Mouse (Mus musculus): Measurements from ENCODE around the gene Btbd18. TPM values are rescaled to one million over a fixed set of nuclear protein-coding genes. Genes with fewer than 3 reads are reported as not detected.
A peak's percentile ranks its signal among the peaks of the same experiment; 100 is the strongest.

The Btbd18 gene
- polyA plus RNA-seq, 1 experiment from 2014 or later, result 0.34 TPM

GRCm38 (mm10) chr2:84677968-84678880, 19.3 kb downstream of the Btbd18 start, which contains the start of the genes Gm28635 and Med19:
Gene Gm28635, minus strand, starts transcription at chr2:84678041.
Gene Med19, plus strand, starts transcription at chr2:84678402.
- Histone ChIP-seq H3K4me1 (peaks cover 20% of the 10 kb centered on the region), H3K27ac (peak within 1 kb of the TSS; percentile 88), H3K4me2 (peak within 1 kb of the TSS; percentile 68), H3K9me3 (replicated peaks) (no peaks in the 10 kb centered on the region), H3K4me3 (replicated peaks) (peak within 1 kb of the TSS; percentile 98), H3K27me3 (no peaks in the 10 kb centered on the region), H3K36me3 (peaks cover 40% of the 10 kb centered on the region), H3K9ac (peak within 1 kb of the TSS; percentile 94)
- ATAC-seq (replicated peaks; ENCODE audit: low FRiP score), result peak; percentile 100
- WGBS, result under 1% methylated on average over 44 of the region's 44 CpGs

- Histone ChIP-seq H3K4me2 (peak within 1 kb of the TSS; percentile 68), H3K4me1 (peaks cover 20% of the 10 kb centered on the region), H3K9me3 (replicated peaks) (no peaks in the 10 kb centered on the region), H3K27ac (peak within 1 kb of the TSS; percentile 88), H3K27me3 (no peaks in the 10 kb centered on the region), H3K4me3 (replicated peaks) (peak within 1 kb of the TSS; percentile 98), H3K36me3 (peaks cover 34% of the 10 kb centered on the region), H3K9ac (peak within 1 kb of the TSS; percentile 94)
- ATAC-seq (replicated peaks; ENCODE audit: low FRiP score), result no peak
- 15% methylated on average over 8 of the region's 8 CpGs for WGBS
These were observed 20.1 kb downstream of the Btbd18 start, which contains the start of gene Tmx2 for GRCm38 (mm10) chr2:84679016-84679415. Gene Tmx2, minus strand, starts transcription at chr2:84679140.

GRCm38 (mm10) chr2:84682605-84683183, 23.8 kb downstream of the Btbd18 start:
- Histone ChIP-seq H3K4me1 (peaks cover 8% of the 10 kb centered on the region), H3K36me3 (peaks cover 46% of the 10 kb centered on the region), H3K27ac (no peak overlapping the region), H3K4me3 (replicated peaks) (no peak overlapping the region), H3K4me2 (no peak overlapping the region), H3K9me3 (replicated peaks) (no peaks in the 10 kb centered on the region), H3K9ac (no peak overlapping the region), H3K27me3 (no peaks in the 10 kb centered on the region)
- WGBS, result 84% methylated on average over 6 of the region's 6 CpGs
- ATAC-seq (replicated peaks; ENCODE audit: low FRiP score), result no peak

- Histone ChIP-seq H3K9ac (no peak overlapping the region), H3K4me2 (no peak overlapping the region), H3K9me3 (replicated peaks) (no peaks in the 10 kb centered on the region), H3K4me3 (replicated peaks) (no peak overlapping the region), H3K4me1 (no peaks in the 10 kb centered on the region), H3K27ac (no peak overlapping the region), H3K27me3 (no peaks in the 10 kb centered on the region), H3K36me3 (peaks cover 88% of the 10 kb centered on the region)
- WGBS, result 82% methylated on average over 2 of the region's 2 CpGs
- ATAC-seq (replicated peaks; ENCODE audit: low FRiP score), result no peak
These were observed 29.4 kb downstream of the Btbd18 start for GRCm38 (mm10) chr2:84688080-84688844.

GRCm38 (mm10) chr2:84690050-84690449, 31.2 kb downstream of the Btbd18 start:
- Histone ChIP-seq H3K4me1 (no peaks in the 10 kb centered on the region), H3K27ac (no peak overlapping the region), H3K36me3 (peaks cover 93% of the 10 kb centered on the region), H3K4me2 (no peak overlapping the region), H3K9ac (no peak overlapping the region), H3K9me3 (replicated peaks) (no peaks in the 10 kb centered on the region), H3K27me3 (no peaks in the 10 kb centered on the region), H3K4me3 (replicated peaks) (no peak overlapping the region)
- 92% methylated on average over 12 of the region's 12 CpGs for WGBS
- ATAC-seq (replicated peaks; ENCODE audit: low FRiP score), result no peak

GRCm38 (mm10) chr2:84695007-84695695, 36.3 kb downstream of the Btbd18 start:
- 88% methylated on average over 5 of the region's 5 CpGs for WGBS
- H3K27ac ChIP-seq, result no peak overlapping the region

GRCm38 (mm10) chr2:84703497-84703896, 44.6 kb downstream of the Btbd18 start:
- no peaks in the 10 kb centered on the region for H3K9me3 ChIP-seq (replicated peaks)
- peaks cover 73% of the 10 kb centered on the region for H3K36me3 ChIP-seq
- H3K4me1 ChIP-seq, result peaks cover 15% of the 10 kb centered on the region; the same call in 1 of the 2 replicates
- no peak overlapping the region for H3K9ac ChIP-seq
- H3K27ac ChIP-seq, result no peak overlapping the region
- no peak overlapping the region for H3K4me2 ChIP-seq
- H3K4me3 ChIP-seq (replicated peaks), result no peak overlapping the region
- no peaks in the 10 kb centered on the region for H3K27me3 ChIP-seq
- 98% methylated on average over 1 of the region's 1 CpGs for WGBS
- ATAC-seq (replicated peaks; ENCODE audit: low FRiP score), result no peak

More at GRCm38 (mm10) chr2:84695007-84695695, 36.3 kb downstream of the Btbd18 start:
- H3K9me3 ChIP-seq (replicated peaks), result no peaks in the 10 kb centered on the region
- H3K27me3 ChIP-seq, result no peaks in the 10 kb centered on the region
- no peak overlapping the region for H3K9ac ChIP-seq
- no peak for ATAC-seq (replicated peaks; ENCODE audit: low FRiP score)
- no peak overlapping the region for H3K4me2 ChIP-seq
- H3K4me1 ChIP-seq, result no peaks in the 10 kb centered on the region
- no peak overlapping the region for H3K4me3 ChIP-seq (replicated peaks)
- peaks cover 92% of the 10 kb centered on the region for H3K36me3 ChIP-seq

GRCm38 (mm10) chr2:84704329-84704728, 45.5 kb downstream of the Btbd18 start:
- H3K9ac ChIP-seq, result no peak overlapping the region
- H3K27ac ChIP-seq, result peak overlapping the region; percentile 54; the same call in 1 of the 2 replicates
- no peak overlapping the region for H3K4me2 ChIP-seq
- peaks cover 72% of the 10 kb centered on the region for H3K36me3 ChIP-seq
- no peaks in the 10 kb centered on the region for H3K9me3 ChIP-seq (replicated peaks)
- WGBS, result 62% methylated on average over 5 of the region's 5 CpGs
- no peak overlapping the region for H3K4me3 ChIP-seq (replicated peaks)
- H3K27me3 ChIP-seq, result no peaks in the 10 kb centered on the region
- H3K4me1 ChIP-seq, result peaks cover 16% of the 10 kb centered on the region; the same call in 1 of the 2 replicates
- ATAC-seq (replicated peaks; ENCODE audit: low FRiP score), result peak; percentile 80

- no peak for ATAC-seq (replicated peaks; ENCODE audit: low FRiP score)
- WGBS, result 86% methylated on average over 1 of the region's 1 CpGs
- no peak overlapping the region for H3K4me3 ChIP-seq (replicated peaks)
- H3K27ac ChIP-seq, result 0 out of 2 replicates have a peak overlapping the region, but pooled peaks have one; percentile 23
- peaks cover 72% of the 10 kb centered on the region for H3K36me3 ChIP-seq
- no peaks in the 10 kb centered on the region for H3K27me3 ChIP-seq
- no peaks in the 10 kb centered on the region for H3K9me3 ChIP-seq (replicated peaks)
- no peak overlapping the region for H3K9ac ChIP-seq
- H3K4me2 ChIP-seq, result no peak overlapping the region
- peaks cover 16% of the 10 kb centered on the region; the same call in 1 of the 2 replicates for H3K4me1 ChIP-seq
These were observed 46.4 kb downstream of the Btbd18 start for GRCm38 (mm10) chr2:84705295-84705694.

- H3K27ac ChIP-seq, result no peak overlapping the region
- no peaks in the 10 kb centered on the region for H3K9me3 ChIP-seq (replicated peaks)
- peaks cover 17% of the 10 kb centered on the region for H3K4me1 ChIP-seq
- no peak overlapping the region for H3K9ac ChIP-seq
- WGBS, result 44% methylated on average over 1 of the region's 1 CpGs
- no peak for ATAC-seq (replicated peaks; ENCODE audit: low FRiP score)
- no peak overlapping the region for H3K4me3 ChIP-seq (replicated peaks)
- peaks cover 66% of the 10 kb centered on the region for H3K36me3 ChIP-seq
- no peak overlapping the region for H3K4me2 ChIP-seq
- no peaks in the 10 kb centered on the region for H3K27me3 ChIP-seq
These were observed 48.6 kb downstream of the Btbd18 start for GRCm38 (mm10) chr2:84707523-84707922.

- H3K9ac ChIP-seq, result no peak overlapping the region
- H3K9me3 ChIP-seq (replicated peaks), result no peaks in the 10 kb centered on the region
- H3K27ac ChIP-seq, result no peak overlapping the region
- ATAC-seq (replicated peaks; ENCODE audit: low FRiP score), result no peak
- H3K4me3 ChIP-seq (replicated peaks), result no peak overlapping the region
- H3K36me3 ChIP-seq, result peaks cover 42% of the 10 kb centered on the region
- no peaks in the 10 kb centered on the region for H3K27me3 ChIP-seq
- H3K4me1 ChIP-seq, result peaks cover 31% of the 10 kb centered on the region
- WGBS, result 85% methylated on average over 2 of the region's 2 CpGs
- no peak overlapping the region for H3K4me2 ChIP-seq
These were observed 53.0 kb downstream of the Btbd18 start for GRCm38 (mm10) chr2:84711898-84712297.

All from kidney, embryonic 15.5 days (tissue).